Mouse (Mus musculus) liver, embryonic 14.5 days (tissue): ENCODE data around the gene Palld.

ENCODE experiments used
- CTCF ChIP-seq: IDR thresholded peaks from 2 replicates; pipeline ENCODE4 v1.5.1; 2016; ENCODE audit warnings: antibody characterized with exemption, low read depth, control low read depth
- EP300 ChIP-seq: IDR thresholded peaks from 2 replicates; pipeline ENCODE4 v1.6.1; 2016; ENCODE audit warnings: antibody characterized with exemption, low read depth

GRCm38 (mm10) chr8:61896742-61897141, 5.7 kb downstream of the Palld start:
- TF ChIP-seq EP300 (no peak), CTCF (no peak)
